Mouse (Mus musculus): ENCODE results near the gene Gria3. TPM values are rescaled to one million over a fixed set of nuclear protein-coding genes. Genes with fewer than 3 reads are reported as not detected.

Gria3 gene
- total RNA-seq, 2 experiments from 2014 or later = 142 to 170 TPM

GRCm38 (mm10) chrX:41562296-41563060 is 161.8 kb downstream of the Gria3 start:
- no peak for DNase-seq (ENCODE audit: extremely low spot score in 1 of 2, low spot score in 1 of 2)

- no peak for DNase-seq (ENCODE audit: extremely low spot score in 1 of 2, low spot score in 1 of 2)
These were observed 164.2 kb downstream of the Gria3 start for GRCm38 (mm10) chrX:41564898-41565297.

- no peak for DNase-seq (ENCODE audit: extremely low spot score in 1 of 2, low spot score in 1 of 2)
These were observed 172.4 kb downstream of the Gria3 start for GRCm38 (mm10) chrX:41573079-41573478.

- DNase-seq (ENCODE audit: extremely low spot score in 1 of 2, low spot score in 1 of 2) = no peak
These were observed 178.1 kb downstream of the Gria3 start for GRCm38 (mm10) chrX:41578797-41579196.

GRCm38 (mm10) chrX:41587692-41588091 is 187.0 kb downstream of the Gria3 start:
- DNase-seq (ENCODE audit: extremely low spot score in 1 of 2, low spot score in 1 of 2) = no peak

GRCm38 (mm10) chrX:41607181-41607580 is 206.5 kb downstream of the Gria3 start:
- DNase-seq (ENCODE audit: extremely low spot score in 1 of 2, low spot score in 1 of 2) = no peak

- DNase-seq (ENCODE audit: extremely low spot score in 1 of 2, low spot score in 1 of 2) = peak in 1 of 2 experiments; percentile 17
These were observed 214.3 kb downstream of the Gria3 start for GRCm38 (mm10) chrX:41614920-41615319.

GRCm38 (mm10) chrX:41616928-41617327 is 216.3 kb downstream of the Gria3 start:
- no peak for DNase-seq (ENCODE audit: extremely low spot score in 1 of 2, low spot score in 1 of 2)

GRCm38 (mm10) chrX:41618396-41618795 is 217.7 kb downstream of the Gria3 start:
- no peak for DNase-seq (ENCODE audit: extremely low spot score in 1 of 2, low spot score in 1 of 2)

GRCm38 (mm10) chrX:41633576-41633975 is 232.9 kb downstream of the Gria3 start:
- no peak for DNase-seq (ENCODE audit: extremely low spot score in 1 of 2, low spot score in 1 of 2)

GRCm38 (mm10) chrX:41644954-41645353 is 244.3 kb downstream of the Gria3 start:
- DNase-seq (ENCODE audit: extremely low spot score in 1 of 2, low spot score in 1 of 2) = no peak

GRCm38 (mm10) chrX:41657791-41658190 is 257.1 kb downstream of the Gria3 start:
- no peak for DNase-seq (ENCODE audit: extremely low spot score in 1 of 2, low spot score in 1 of 2)

- DNase-seq (ENCODE audit: extremely low spot score in 1 of 2, low spot score in 1 of 2) = no peak
These were observed 288.2 kb downstream of the Gria3 start for GRCm38 (mm10) chrX:41688869-41689268.

- no peak for DNase-seq (ENCODE audit: extremely low spot score in 1 of 2, low spot score in 1 of 2)
These were observed 291.4 kb downstream of the Gria3 start for GRCm38 (mm10) chrX:41692076-41692475.

Small RNAs within 50 kb of the gene (microRNA-seq; reads per million reads assigned to microRNA genes)
- gene Gm22413 = 0 reads per million in 2 experiments

Data from layer of hippocampus, postnatal 25 days (tissue).